Mouse (Mus musculus) embryonic facial prominence, embryonic 10.5 days (tissue): ENCODE data around the gene Ccdc185. TPM values are rescaled to one million over a fixed set of nuclear protein-coding genes. Genes with fewer than 3 reads are reported as not detected.

Source experiments
- DNase-seq: peaks from one replicate; pipeline ENCODE4 v3.0.0-alpha.2; 2017; ENCODE audit warnings: low spot score
- H3K27ac ChIP-seq: fragments of 300-500 bp; sonication (generic); replicated peaks from 2 replicates; pipeline ENCODE4 v1.5.1; 2016; ENCODE audit warnings: mild to moderate bottlenecking
- H3K27me3 ChIP-seq: fragments of 300-500 bp; sonication (generic); replicated peaks from 2 replicates; pipeline ENCODE4 v1.6.1; 2016; ENCODE audit warnings: low read depth, mild to moderate bottlenecking; ENCODE audit not compliant: poor library complexity, severe bottlenecking
- H3K36me3 ChIP-seq: fragments of 300-500 bp; sonication (generic); replicated peaks from 2 replicates; pipeline ENCODE4 v1.6.1; 2016; ENCODE audit warnings: mild to moderate bottlenecking, moderate library complexity
- H3K4me1 ChIP-seq: fragments of 300-500 bp; sonication (generic); 2 replicates; pipeline ENCODE4 v1.6.1; 2016
- H3K4me3 ChIP-seq: fragments of 300-500 bp; sonication (generic); 2 replicates; pipeline ENCODE4 v1.5.1; 2016; ENCODE audit warnings: mild to moderate bottlenecking, moderate library complexity
- H3K9me3 ChIP-seq: fragments of 300-500 bp; sonication (generic); 2 replicates; pipeline ENCODE4 v1.6.1; 2016; ENCODE audit warnings: mild to moderate bottlenecking
- WGBS: fragments of 180-500 bp; shearing (Covaris S2); methylation state at CpG from one replicate; pipeline ENCODE4 v1.1.7; 2016; 5-methylcytosine and 5-hydroxymethylcytosine counted together
- polyA plus RNA-seq: library from polyadenylated mRNA; unstranded; fragments of >200 nt; fragmentation: Nextera tagmentation; extraction: Ambion mirVana; gene quantifications from 2 replicates; pipeline ENCODE4 v1.2.1, GENCODE M21; 2016

Ccdc185 gene
- polyA plus RNA-seq, 1 experiment from 2014 or later = not detected

GRCm38 (mm10) chr1:182775576-182775975 is 26.6 kb upstream of the Ccdc185 start:
- Histone ChIP-seq H3K9me3 (no peaks in the 10 kb centered on the region; the same call in 1 of the 2 replicates), H3K4me1 (peaks cover 7% of the 10 kb centered on the region; the same call in 1 of the 2 replicates), H3K27ac (no peak overlapping the region), H3K4me3 (no peak overlapping the region), H3K36me3 (0 out of 2 replicates have a peak, but pooled peaks cover 5% of the 10 kb centered on the region), H3K27me3 (no peaks in the 10 kb centered on the region)
- 93% methylated on average over 7 of the region's 7 CpGs for WGBS
- no peak for DNase-seq

- Histone ChIP-seq H3K27me3 (peaks cover 56% of the 10 kb centered on the region), H3K27ac (peak overlapping the region; percentile 79), H3K4me3 (peak overlapping the region; percentile 63), H3K36me3 (no peaks in the 10 kb centered on the region), H3K4me1 (peaks cover 31% of the 10 kb centered on the region), H3K9me3 (no peaks in the 10 kb centered on the region)
- DNase-seq = peak; percentile 63
- WGBS = under 1% methylated on average over 27 of the region's 27 CpGs
Measured at GRCm38 (mm10) chr1:182764541-182765281, 15.7 kb upstream of the Ccdc185 start.

- H3K9me3 ChIP-seq = no peaks in the 10 kb centered on the region
- WGBS = 2% methylated on average over 87 of the region's 95 CpGs
- H3K27ac ChIP-seq = peak within 1 kb of the TSS; percentile 79
- peak; percentile 82 for DNase-seq
- H3K4me3 ChIP-seq = peak within 1 kb of the TSS; percentile 63
- no peaks in the 10 kb centered on the region for H3K36me3 ChIP-seq
- H3K4me1 ChIP-seq = peaks cover 31% of the 10 kb centered on the region
- H3K27me3 ChIP-seq = peaks cover 56% of the 10 kb centered on the region
Measured at GRCm38 (mm10) chr1:182763716-182764461, 14.9 kb upstream of the Ccdc185 start, which contains the start of gene Susd4. TSS of gene Susd4 (plus strand) at chr1:182763860.

- Histone ChIP-seq H3K27ac (peak overlapping the region; percentile 71; the same call in 1 of the 2 replicates), H3K4me1 (peaks cover 31% of the 10 kb centered on the region), H3K36me3 (no peaks in the 10 kb centered on the region), H3K4me3 (peak overlapping the region; percentile 63), H3K9me3 (no peaks in the 10 kb centered on the region), H3K27me3 (peaks cover 56% of the 10 kb centered on the region)
- 7% methylated on average over 17 of the region's 17 CpGs for WGBS
- no peak for DNase-seq
Measured at GRCm38 (mm10) chr1:182763191-182763715, 14.3 kb upstream of the Ccdc185 start.

- H3K9me3 ChIP-seq = no peaks in the 10 kb centered on the region
- no peak for DNase-seq
- H3K27me3 ChIP-seq = peaks cover 29% of the 10 kb centered on the region
- no peak overlapping the region for H3K4me3 ChIP-seq
- 91% methylated on average over 1 of the region's 1 CpGs for WGBS
- H3K4me1 ChIP-seq = peaks cover 20% of the 10 kb centered on the region
- H3K36me3 ChIP-seq = no peaks in the 10 kb centered on the region
- no peak overlapping the region for H3K27ac ChIP-seq
Measured at GRCm38 (mm10) chr1:182758783-182759182, 9.8 kb upstream of the Ccdc185 start.

GRCm38 (mm10) chr1:182754865-182755264 is 5.9 kb upstream of the Ccdc185 start:
- no peak overlapping the region for H3K27ac ChIP-seq
- 0 out of 2 replicates have a peak, but pooled peaks cover 4% of the 10 kb centered on the region for H3K27me3 ChIP-seq
- WGBS = 85% methylated on average over 5 of the region's 5 CpGs
- H3K4me1 ChIP-seq = peaks cover 12% of the 10 kb centered on the region
- no peaks in the 10 kb centered on the region for H3K9me3 ChIP-seq
- no peak overlapping the region for H3K4me3 ChIP-seq
- no peaks in the 10 kb centered on the region for H3K36me3 ChIP-seq
- no peak for DNase-seq

GRCm38 (mm10) chr1:182753694-182754093 is 4.7 kb upstream of the Ccdc185 start:
- DNase-seq = no peak
- H3K36me3 ChIP-seq = no peaks in the 10 kb centered on the region

GRCm38 (mm10) chr1:182751301-182751700 is 2.3 kb upstream of the Ccdc185 start:
- Histone ChIP-seq H3K4me1 (peaks cover 11% of the 10 kb centered on the region), H3K27ac (no peak overlapping the region), H3K36me3 (no peaks in the 10 kb centered on the region), H3K4me3 (no peak overlapping the region), H3K9me3 (no peaks in the 10 kb centered on the region), H3K27me3 (peaks cover 10% of the 10 kb centered on the region)
- no peak for DNase-seq
- 81% methylated on average over 8 of the region's 8 CpGs for WGBS

More at GRCm38 (mm10) chr1:182753694-182754093, 4.7 kb upstream of the Ccdc185 start:
- H3K4me1 ChIP-seq = peaks cover 12% of the 10 kb centered on the region
- no peak overlapping the region for H3K27ac ChIP-seq
- 0 out of 2 replicates have a peak, but pooled peaks cover 4% of the 10 kb centered on the region for H3K27me3 ChIP-seq
- 86% methylated on average over 8 of the region's 8 CpGs for WGBS
- no peaks in the 10 kb centered on the region for H3K9me3 ChIP-seq
- H3K4me3 ChIP-seq = no peak overlapping the region

GRCm38 (mm10) chr1:182747834-182748233 is 1.1 kb downstream of the Ccdc185 start:
- 84% methylated on average over 17 of the region's 17 CpGs for WGBS
- H3K36me3 ChIP-seq = no peaks in the 10 kb centered on the region
- H3K4me1 ChIP-seq = no peaks in the 10 kb centered on the region
- no peak for DNase-seq
- no peaks in the 10 kb centered on the region for H3K9me3 ChIP-seq
- H3K4me3 ChIP-seq = no peak overlapping the region
- H3K27me3 ChIP-seq = peaks cover 6% of the 10 kb centered on the region
- H3K27ac ChIP-seq = no peak overlapping the region

- WGBS = 94% methylated on average over 9 of the region's 9 CpGs
- H3K4me3 ChIP-seq = no peak overlapping the region
- H3K27me3 ChIP-seq = peaks cover 6% of the 10 kb centered on the region
- H3K4me1 ChIP-seq = no peaks in the 10 kb centered on the region
- H3K9me3 ChIP-seq = no peaks in the 10 kb centered on the region
- no peak overlapping the region for H3K27ac ChIP-seq
- no peaks in the 10 kb centered on the region for H3K36me3 ChIP-seq
- no peak for DNase-seq
Measured at GRCm38 (mm10) chr1:182747081-182747480, 1.9 kb downstream of the Ccdc185 start.

GRCm38 (mm10) chr1:182735891-182736290 is 13.1 kb downstream of the Ccdc185 start:
- Histone ChIP-seq H3K27me3 (0 out of 2 replicates have a peak, but pooled peaks cover 3% of the 10 kb centered on the region), H3K27ac (no peak overlapping the region), H3K4me1 (no peaks in the 10 kb centered on the region), H3K9me3 (no peaks in the 10 kb centered on the region), H3K36me3 (no peaks in the 10 kb centered on the region), H3K4me3 (no peak overlapping the region)
- 67% methylated on average over 4 of the region's 4 CpGs for WGBS
- DNase-seq = no peak

- no peak overlapping the region for H3K4me3 ChIP-seq
- peaks cover 7% of the 10 kb centered on the region; the same call in 1 of the 2 replicates for H3K27me3 ChIP-seq
- WGBS = 56% methylated on average over 7 of the region's 7 CpGs
- no peaks in the 10 kb centered on the region for H3K36me3 ChIP-seq
- no peak overlapping the region for H3K27ac ChIP-seq
- DNase-seq = no peak
- H3K4me1 ChIP-seq = peaks cover 4% of the 10 kb centered on the region; the same call in 1 of the 2 replicates
- no peaks in the 10 kb centered on the region for H3K9me3 ChIP-seq
Measured at GRCm38 (mm10) chr1:182732695-182733094, 16.3 kb downstream of the Ccdc185 start.
